Mouse (Mus musculus): ENCODE data around the gene Tmed4.
"Not testable (repeated sequence)": the region's sequence is repeated elsewhere in the genome, so short reads cannot be mapped to it uniquely, and the experiment has no call there.

The Tmed4 gene

GRCm38 (mm10) chr11:6273607-6274006 is 1.1 kb downstream of the Tmed4 start:
- DNase-seq (ENCODE audit: low read depth, low spot score): no peak

DNA sequence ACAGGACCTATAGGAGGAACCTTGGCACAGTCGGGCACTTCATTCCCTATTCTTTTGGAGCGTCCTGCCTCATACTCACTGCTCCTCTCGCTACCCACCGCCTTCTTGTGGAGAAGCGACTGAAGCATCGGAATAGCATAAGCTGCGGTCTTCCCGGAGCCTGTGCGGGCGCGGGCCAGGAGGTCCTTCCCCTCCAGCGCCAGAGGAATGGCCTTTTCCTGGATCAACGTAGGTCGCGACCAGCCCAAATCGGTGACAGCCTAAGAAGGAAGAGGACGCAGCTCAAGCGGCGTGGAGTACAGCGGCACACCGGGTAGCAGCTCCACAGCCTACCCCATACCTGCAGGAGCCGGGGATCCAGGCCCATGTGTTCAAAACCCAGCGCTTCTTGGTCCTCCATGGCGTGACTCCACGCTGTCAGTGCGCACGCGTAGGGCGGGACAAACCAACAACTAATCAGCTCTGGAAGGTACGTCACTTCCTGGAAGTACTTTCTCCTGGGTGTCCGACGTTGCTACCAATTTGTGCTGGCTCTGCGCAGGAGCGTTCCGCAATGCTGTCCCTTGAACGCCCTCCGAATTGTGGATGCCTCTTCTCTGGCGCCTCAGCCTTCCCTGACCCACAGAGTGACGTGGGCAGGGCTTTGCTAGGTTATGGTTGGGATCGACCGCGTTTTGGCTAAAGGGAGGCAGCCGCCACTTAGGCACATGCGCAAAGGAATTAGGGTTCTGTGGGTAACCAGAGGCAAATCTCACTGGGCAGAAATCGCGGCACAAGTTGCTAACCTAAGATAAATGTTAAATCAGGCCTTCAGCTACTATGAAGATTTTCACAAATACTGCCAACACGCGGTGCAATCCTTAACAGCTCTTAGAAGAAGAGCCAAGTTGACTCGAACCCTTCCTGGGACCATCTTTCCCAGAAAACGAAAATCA is 7.1 kb downstream of the Tmed4 start, which contains the start of gene Ddx56:
Ddx56 (minus strand) TSS at position 453 of the 935 bp plus-strand sequence.
- peak; percentile 99 for DNase-seq (ENCODE audit: low read depth, low spot score)

- DNase-seq (ENCODE audit: low read depth, low spot score): no peak
These were observed 8.0 kb downstream of the Tmed4 start for GRCm38 (mm10) chr11:6266621-6267020.

- DNase-seq (ENCODE audit: low read depth, low spot score): peak; percentile 85
These were observed 13.1 kb downstream of the Tmed4 start for GRCm38 (mm10) chr11:6261434-6262082.

GRCm38 (mm10) chr11:6259413-6259812 is 15.3 kb downstream of the Tmed4 start:
- no peak for DNase-seq (ENCODE audit: low read depth, low spot score)

- DNase-seq (ENCODE audit: low read depth, low spot score): no peak
These were observed 18.1 kb downstream of the Tmed4 start for GRCm38 (mm10) chr11:6256490-6257072.

DNA sequence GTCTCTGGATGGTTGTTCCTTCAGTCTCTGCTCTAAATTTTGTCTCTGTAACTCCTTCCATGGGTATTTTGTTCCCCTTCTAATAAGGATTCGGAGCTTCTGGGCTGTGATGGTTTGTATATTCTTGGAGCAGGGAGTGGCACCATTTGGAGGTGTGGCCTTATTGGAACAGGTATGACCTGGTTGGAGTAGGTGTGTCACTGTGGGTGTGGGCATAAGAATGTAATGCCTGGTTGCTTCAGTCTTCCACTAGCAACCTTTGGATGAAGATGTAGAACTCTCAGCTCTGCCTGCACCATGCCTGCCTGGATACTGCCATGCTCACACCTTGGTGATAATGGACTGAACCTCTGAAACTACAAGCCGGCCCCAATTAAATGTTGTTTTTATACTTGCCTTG is 20.1 kb downstream of the Tmed4 start:
- DNase-seq (ENCODE audit: low read depth, low spot score): not testable (repeated sequence)

GRCm38 (mm10) chr11:6252824-6253223 is 21.8 kb downstream of the Tmed4 start:
- no peak for DNase-seq (ENCODE audit: low read depth, low spot score)

DNA sequence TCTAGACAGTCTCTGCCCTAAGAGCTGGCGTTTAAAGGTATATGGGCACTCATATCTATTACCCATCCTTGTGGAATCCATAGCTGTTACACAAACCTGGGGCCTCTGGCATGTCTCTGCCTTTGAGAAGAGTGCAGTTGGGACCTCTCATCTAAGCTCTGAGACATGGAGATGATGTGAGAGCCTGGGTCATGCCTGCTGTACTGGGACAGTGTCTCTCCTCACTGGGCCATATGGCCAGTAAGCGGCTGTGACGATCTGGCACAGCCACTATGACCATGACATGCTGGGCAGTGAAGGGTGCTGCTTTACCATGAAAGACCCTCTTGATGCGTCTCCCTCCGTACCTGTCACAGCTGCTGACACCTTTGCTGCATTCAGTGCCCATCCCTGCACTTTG is 22.4 kb downstream of the Tmed4 start:
- DNase-seq (ENCODE audit: low read depth, low spot score): no peak

GRCm38 (mm10) chr11:6244707-6245106 is 30.0 kb downstream of the Tmed4 start:
- peak; percentile 56 for DNase-seq (ENCODE audit: low read depth, low spot score)

- DNase-seq (ENCODE audit: low read depth, low spot score): no peak
These were observed 41.6 kb downstream of the Tmed4 start for GRCm38 (mm10) chr11:6233025-6233424.

DNA sequence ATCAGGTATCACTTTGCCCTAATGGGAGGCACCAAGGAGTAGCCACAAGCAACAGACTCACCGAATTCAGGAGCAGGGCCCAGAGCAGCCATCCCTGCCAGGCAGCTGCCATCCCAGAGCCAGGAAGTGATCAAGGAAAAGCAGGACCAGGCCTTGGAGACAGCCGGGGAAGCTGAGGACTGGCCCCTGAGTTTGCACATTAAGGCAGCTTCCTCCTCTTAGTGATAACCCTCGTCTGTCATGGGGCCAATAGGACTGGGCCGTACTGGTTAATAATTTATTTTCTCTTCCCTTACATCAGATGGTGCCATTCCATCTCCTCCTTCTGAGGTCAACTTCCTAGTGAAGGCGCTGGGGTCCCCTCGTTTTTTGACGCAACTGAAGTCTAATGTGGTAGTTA is 44.7 kb downstream of the Tmed4 start, which contains the start of gene Npc1l1:
Npc1l1 (minus strand) TSS at position 132 of the 400 bp plus-strand sequence.
- DNase-seq (ENCODE audit: low read depth, low spot score): no peak

- no peak for DNase-seq (ENCODE audit: low read depth, low spot score)
These were observed 50.0 kb downstream of the Tmed4 start for GRCm38 (mm10) chr11:6224541-6225229.

DNA sequence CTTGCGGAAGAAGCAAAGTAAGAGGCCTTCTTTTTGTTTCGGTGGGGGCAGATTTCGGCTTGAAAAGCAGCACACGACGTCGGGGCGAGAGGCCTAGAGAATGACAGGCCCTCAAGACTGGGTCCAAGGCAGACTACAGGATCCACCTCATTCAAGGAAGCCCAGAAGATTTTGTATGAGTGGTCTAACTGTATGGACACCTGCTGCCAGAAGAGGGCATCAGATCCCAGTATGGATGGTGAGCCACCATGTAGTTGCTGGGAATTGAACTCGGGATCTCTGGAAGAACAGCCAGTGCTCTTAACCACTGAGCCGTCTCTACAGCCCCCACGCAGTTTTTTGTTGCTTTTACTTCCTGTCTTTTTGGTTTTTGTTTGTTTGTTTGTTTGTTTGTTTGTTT is 52.5 kb downstream of the Tmed4 start:
- peak; percentile 57 for DNase-seq (ENCODE audit: low read depth, low spot score)

Data from R1 (cell line).